Mouse (Mus musculus) urinary bladder, adult 2 months (tissue): ENCODE results near the gene Kif26b. TPM values are rescaled to one million over a fixed set of nuclear protein-coding genes. Genes with fewer than 3 reads are reported as not detected.

Experiments
- DNase-seq: peaks from one replicate; pipeline ENCODE4 v3.0.0; 2022; ENCODE audit warnings: low spot score
- polyA plus RNA-seq: library from polyadenylated mRNA; depleted of rRNA; stranded (reverse); fragments of >200 nt; gene quantifications from 2 replicates; pipeline ENCODE4 v1.2.3, GENCODE M21; 2012

Gene Kif26b
- polyA plus RNA-seq, 1 experiment = 1.4 TPM

DNA sequence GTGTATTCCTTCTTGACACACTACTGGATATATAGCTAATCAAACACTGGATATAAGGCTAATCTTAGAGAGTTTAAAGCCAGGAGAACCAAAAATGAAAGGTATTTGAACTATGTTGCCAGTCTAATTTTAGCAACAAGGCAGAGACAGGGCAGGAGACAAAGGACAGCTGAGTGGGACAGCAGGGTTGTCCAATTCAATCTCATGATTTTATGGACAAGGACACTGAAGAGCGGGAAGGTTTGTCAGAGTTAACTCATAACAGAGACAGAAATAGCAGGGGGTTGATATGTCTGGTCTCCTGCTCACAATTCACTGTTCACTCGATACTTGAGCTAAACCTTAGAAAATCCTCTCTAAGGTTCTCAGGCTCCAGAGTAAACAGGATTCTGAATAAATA is 187.5 kb downstream of the Kif26b start:
- DNase-seq = no peak

DNA sequence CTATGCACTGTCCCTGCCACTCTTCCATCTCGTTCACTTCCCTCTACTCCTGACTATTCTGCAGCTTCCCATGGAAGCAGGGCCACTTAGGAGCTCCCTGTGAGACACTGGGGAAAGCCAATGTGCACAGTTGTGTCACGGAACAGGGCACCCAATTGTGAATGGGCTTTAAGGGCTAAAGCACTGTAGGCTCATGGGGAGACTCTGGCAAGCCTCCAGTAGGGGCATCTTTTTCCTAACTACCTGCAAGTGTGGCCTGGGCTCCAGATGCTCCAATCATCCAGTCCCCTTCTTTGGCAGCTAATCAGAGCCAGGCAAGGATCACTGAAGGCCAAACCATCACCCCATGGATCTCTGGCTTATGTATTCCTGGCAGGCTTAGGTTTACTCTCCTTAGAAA is 191.9 kb downstream of the Kif26b start:
- DNase-seq = no peak

DNA sequence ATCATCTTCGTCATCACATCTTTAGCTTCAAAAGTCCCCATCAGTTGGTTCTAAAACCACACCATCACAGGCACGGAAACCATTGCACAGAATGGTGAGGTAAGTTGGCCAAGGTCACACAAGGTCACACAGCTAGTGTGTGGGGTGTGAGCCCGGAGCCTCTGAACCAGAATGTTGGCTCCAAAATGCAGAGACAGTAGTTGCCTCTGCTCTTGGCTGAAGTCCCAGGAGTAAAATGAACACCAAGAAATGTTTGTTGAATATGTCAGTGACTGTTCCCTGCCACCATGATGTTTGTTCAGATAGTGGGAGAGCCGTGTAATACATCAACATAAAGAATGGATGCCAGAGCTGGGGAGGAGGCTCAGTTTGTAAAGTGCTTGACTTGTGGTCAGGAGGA is 193.9 kb downstream of the Kif26b start:
- DNase-seq = no peak

DNA sequence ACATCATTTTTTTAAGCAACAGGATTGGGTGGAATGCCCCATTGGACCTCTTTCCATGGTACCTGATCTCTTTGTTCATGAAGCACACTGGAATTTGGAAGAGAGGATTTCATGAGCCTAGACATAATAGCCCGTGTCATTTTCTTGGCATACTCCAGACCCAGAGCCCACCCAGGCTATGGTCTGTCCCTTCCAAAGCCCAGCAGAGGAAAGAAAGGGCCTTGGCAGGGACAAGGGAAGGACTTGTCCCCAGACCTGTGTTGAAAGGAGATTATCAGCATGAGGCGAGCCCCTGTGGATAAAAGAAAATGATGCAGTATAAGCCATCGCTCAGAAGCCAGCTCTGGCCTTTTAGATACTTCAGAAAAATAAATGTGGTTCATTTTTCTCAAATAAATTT is 196.6 kb downstream of the Kif26b start:
- no peak for DNase-seq

DNA sequence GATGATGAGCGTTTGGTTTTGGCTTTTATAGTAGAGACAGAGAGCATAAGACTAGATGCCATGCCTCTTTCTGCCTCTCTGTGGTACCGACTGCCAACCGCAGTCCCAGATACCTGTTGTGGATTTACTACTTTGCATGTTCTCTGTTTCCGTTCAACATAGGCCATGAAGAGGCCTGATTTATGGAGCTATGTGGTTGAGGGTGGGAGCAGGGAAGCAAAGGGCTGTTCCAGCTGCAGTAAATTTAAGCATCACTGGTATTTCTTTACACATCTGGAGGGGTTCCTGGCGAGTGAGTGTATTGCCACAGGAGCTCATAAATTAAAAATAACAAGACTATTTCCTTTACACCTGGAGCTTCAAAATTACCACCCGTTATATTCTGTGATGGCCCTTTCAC is 199.3 kb downstream of the Kif26b start:
- DNase-seq = no peak

DNA sequence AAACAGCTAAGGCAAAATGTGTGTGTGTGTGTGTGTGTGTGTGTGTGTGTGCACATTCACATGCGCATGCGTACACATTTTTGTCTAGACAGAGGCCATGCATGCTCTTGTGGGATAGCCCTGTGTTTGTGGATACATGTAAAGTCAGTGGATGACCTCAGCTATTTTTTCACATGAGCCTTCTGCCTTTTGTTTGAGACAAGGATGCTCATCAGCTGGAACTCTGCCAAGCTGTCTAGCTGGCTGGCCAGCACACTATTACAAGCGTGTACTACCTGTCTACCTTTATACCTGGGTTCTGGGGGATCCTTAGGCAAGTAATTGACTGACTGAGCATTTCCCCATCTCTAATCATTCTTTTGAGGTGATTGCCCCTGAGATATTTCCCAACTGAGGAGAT is 201.3 kb downstream of the Kif26b start:
- DNase-seq = no peak

DNA sequence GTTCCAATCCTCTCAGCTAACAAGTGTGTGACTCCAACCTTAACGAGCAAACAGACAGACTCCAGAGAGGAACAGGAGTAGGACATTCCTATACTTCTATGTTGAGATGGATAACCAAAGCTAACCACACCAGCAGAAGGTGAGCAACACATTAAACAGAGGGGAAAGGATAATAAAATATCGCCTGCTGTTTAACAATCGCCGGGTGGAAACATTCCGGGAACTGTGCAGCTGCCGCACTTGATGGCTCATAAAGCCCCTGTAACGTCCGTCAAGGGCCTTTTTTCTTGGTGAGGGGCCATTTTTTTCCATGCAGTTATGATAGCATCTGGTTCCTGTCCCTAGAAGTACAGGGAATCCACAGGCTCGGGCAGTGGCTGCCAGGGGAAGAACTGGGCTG is 204.1 kb downstream of the Kif26b start:
- DNase-seq = no peak

DNA sequence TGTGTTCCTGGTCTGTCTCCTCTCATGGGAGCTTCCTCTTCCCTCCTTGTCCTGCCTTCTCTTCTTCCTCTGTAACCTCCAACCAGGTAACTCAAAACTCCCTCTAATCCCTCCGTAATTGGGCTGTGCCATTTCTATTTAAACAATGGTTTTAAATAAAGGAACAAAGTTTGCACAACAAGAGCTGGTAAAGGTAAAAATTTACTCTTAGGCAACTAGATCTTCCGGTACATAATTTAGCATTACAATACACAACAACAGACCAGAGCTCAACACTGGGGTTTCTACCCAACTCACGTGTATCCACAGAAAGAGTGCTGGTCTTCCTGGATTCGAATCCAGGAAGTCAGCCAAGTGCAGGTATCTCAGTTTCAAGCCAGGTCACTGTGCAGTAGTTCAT is 205.7 kb downstream of the Kif26b start:
- DNase-seq = no peak

DNA sequence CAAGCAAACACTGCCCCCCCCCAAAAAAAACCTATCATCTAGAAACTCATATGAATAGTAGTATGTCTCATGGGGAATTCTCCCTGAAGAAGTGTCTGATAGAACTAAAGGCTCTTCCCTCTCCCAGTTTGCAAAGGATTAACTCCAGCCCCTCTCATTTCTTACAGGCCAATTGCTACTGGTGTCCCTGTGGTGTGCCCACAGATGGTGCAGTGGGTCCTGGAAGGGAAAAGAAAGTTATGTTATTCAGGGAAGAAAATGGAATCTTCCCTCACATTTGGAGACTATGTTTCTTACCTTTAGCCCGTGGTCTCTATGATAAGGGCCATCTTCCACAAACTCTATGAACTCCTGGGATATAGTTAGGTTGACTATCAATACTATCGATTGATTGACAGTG is 208.0 kb downstream of the Kif26b start:
- no peak for DNase-seq

DNA sequence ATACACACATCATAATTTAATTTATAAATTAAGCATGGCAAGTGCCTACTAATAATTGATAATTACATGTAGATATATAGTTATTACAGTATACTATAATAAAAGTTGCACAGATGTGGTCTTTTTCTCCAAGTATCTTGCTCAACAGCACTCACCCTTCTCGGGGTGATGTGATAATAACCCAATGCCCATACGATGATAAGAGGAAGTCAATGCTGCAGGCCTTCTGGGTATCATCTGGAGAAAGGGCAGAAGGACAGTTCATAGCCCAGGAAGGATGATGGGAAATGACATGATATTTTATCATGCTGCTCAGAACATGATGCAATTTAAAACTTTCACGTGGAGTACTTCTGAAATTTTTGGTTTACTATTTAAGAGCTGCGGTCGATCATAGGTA is 214.9 kb downstream of the Kif26b start:
- DNase-seq = no peak

DNA sequence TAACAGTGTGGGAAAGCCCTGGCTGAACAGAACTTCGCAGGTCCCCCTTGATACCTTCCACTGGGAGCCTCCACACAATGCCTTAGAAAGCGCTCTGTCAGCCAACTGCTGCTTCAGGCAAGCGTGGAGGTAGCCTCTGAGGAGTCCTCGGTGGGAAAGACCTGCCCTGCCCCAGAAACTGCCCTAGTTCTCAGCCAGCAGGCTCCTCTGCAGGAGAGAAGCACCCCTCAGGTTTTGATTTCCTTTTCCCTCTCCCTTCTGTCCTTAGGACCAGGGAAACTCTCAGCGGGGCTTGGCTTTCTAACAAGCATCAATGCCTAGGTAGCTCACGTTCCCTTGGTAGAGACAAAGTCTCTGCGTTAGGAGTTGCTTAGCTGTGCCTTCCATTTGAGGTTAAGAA is 215.6 kb downstream of the Kif26b start:
- DNase-seq = no peak

DNA sequence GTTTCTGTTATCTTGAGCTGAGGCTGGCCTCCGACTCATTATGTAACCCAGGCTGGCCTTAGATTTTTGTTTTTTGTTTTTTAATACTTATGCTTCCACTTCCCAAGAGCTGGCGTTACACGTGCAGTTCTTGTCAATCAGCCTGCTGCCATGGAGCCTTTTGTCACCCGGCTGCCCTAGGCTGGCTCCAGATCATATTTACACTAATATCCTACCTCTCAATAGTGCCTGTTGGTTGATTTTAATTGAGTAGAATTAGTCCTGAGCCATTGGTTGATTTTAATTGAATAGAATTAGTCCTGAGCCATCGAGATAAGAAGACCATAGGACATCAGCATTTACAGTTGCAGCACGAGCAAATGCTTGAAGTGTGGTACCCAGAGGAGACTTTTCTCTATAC is 216.0 kb downstream of the Kif26b start:
- no peak for DNase-seq

DNA sequence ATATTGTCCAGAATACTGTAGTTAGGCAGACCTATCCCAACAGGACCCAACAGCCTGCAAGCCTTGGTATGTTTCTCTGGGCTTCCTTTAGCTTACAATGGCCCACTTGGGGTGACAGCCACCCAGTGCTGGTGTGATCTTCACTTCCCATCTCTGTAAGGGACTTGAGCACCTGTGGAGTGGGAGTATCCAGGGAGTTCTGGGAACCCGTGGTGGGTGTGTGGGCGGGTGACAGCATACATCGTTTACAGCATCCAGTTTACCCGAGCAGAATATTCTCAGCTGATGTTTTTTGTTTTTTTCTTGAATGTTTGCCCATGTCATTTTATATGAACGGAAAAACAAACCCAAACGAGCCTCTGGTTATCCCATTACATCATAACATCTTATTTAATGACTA is 216.5 kb downstream of the Kif26b start:
- DNase-seq = no peak

DNA sequence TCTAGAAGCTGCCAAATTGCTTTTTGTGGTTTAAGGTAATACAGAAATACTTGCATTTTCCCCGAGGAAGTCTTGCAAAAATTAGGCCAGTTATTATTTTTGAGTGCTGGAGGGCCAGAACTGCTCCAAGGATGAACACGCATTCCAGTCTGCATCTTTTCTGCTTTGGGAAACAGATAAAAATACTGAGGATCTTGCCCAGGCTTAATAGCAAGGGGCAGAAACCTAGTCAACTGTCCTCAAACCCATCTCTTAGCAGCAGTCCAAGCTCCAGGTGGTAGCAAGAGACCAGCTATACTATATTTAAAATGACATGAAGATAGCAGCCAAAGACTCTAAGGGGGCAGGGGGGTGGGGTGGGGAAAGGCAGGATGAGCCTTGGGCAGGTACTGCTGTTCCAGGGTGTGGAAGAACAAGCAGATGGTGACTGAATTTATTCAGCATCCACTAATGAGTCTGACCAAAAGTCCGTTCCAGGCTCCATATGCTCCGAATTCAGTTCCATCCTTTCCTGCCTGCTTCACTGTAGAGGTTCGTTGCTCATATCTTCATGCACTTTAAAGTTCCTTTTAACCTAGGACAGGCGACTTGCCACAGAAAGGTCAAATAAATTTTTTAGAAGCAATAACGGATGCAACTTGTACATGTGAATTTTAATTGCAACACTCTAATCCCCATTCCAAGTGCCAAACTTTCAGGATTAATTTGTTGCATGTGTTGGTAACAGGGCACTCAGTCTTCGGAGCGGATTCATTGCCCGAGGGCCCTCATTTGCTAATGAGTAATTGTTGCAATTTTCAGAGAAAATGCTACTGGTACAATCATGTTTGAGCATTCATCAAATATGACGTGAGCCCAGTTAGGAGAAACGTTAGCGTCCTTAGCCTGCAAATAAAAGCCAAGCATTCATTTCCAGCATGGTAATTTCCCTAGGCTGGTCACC is 218.6 kb downstream of the Kif26b start:
- DNase-seq = no peak

DNA sequence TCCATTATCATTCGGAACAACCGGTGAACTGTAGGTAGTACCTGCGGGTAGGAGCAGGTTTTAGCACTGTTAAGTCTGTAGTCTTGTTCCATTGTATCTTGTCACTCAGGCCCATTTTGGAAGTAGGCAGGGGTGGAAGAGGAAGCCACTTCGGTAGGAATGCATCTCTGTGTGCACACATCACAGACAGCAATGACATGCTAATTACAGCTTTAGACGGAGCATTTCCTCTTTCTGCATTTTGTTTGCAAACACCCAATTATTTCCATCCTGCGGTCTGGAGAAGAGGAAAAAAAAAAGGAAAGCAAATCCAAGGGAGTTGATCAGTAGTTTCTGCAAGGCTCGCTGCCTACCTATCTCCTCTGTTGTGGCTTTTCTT is 219.3 kb downstream of the Kif26b start:
- DNase-seq = no peak

DNA sequence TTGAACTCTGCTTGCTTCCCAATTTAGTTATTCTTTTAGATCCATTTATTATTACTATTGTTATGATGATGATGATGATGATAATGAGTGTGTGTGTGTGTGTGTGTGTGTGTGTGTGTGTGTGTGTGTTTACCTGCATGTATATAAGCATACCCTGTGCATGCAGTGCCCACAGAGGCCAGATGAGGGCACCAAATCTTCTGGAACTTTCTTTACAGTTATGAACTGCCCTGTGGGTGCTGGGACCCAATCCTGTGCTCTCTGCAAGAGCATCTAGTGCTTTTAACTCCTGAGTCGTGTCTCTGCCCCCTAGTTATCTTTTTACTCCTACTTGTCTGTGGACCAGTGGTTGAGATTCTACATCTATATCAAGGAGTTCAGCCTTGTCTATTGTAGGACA is 219.7 kb downstream of the Kif26b start:
- no peak for DNase-seq

DNA sequence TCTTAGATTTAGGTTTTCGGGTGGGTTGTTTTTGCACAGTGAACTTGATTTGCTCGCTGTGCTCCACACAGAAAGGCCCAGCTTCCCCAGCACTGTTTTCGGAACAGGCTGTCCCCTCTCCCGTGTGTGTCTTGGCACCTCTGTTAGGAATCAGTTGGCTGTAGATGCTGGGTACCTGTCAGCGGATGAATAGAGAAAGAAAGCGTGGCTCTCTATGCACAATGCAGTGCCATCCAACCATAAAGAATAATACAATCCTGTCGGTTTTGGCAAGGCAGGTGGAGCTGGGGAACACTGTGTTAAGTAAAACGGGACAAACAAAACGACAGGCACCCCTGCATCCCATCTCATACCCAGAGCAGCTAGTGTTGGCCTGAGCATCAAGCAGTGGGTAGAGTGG is 220.9 kb downstream of the Kif26b start:
- DNase-seq = no peak

DNA sequence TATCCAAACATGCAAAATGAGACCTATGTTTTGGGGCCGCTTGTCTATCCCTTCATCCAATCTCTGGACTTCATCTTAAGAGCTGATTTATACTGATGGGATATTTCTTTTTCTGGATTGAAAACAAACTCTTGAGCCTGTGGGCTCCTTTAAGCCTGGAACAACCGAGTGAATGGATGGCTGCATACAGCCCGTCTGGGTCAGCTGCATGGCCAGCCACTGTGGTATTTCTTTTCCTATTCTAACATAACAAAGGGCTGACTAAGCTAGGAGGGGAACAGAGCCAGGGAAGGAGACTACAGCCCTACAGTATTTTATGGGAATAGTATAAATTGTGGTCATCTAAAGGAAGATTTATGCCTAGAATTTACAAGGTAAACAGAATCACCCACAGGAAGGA is 229.5 kb downstream of the Kif26b start:
- no peak for DNase-seq

DNA sequence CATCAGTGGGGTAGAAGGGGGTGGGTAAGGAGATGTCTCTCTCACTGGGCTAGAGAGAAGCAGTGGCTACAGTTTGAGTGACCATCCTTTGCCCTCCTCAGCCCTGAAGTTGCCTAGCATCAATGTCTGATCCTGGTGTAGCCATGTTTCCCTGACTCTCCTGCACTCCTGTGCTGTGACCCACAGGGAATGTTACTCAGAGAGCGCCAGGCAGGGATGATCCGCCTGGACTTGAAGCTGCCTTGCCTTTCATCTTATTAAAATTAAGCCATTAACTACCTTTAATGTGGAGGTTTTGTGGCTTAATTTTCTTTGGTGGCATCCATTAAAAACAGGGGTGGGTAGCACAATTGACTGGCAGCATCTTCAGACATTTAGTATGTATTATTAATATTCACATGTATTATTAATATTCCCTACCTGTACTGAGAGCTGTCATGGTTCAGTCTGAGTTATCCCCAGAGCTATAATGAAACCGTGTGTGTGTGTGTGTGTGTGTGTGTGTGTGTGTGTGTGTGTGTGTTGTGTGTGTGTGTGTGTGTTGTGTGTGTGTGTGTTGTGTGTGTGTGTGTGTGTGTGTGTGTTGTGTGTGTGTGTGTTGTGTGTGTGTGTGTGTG is 233.3 kb downstream of the Kif26b start:
- no peak for DNase-seq

DNA sequence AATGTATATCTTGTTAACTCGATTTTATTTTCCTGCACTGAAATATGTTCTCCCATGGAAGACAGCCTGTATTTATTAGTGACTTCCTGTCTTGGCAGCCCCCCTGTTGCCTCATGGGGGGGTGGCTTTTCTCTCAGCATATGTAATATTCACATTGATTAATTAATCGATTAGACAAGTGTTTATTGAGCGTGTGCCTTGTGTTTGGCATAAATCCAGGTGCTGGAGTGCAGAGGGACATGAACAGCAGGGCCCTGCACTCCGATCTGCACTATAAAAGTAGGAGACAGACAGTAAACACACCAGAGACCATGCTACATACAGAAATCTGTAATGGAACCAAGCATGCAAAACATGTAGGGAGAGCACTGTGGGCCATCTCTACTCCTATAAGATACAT is 236.0 kb downstream of the Kif26b start:
- no peak for DNase-seq

DNA sequence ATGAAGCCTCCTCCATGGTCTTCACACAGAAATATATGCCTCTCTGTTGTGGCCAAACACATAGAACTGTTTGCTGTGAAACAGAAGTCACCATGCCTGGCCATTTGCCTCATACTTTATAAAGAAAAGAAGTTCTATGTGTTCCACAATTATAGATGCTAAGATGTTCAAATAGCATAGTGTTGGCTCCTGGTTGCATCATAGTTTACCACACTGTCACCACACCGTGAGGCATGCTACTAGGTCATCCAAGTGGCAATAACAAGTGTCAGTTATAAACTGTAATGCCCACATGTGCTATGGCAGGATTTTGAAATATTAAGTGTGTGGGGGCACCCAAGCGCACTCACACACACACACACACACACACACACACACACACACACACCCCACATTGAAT is 236.7 kb downstream of the Kif26b start:
- no peak for DNase-seq

DNA sequence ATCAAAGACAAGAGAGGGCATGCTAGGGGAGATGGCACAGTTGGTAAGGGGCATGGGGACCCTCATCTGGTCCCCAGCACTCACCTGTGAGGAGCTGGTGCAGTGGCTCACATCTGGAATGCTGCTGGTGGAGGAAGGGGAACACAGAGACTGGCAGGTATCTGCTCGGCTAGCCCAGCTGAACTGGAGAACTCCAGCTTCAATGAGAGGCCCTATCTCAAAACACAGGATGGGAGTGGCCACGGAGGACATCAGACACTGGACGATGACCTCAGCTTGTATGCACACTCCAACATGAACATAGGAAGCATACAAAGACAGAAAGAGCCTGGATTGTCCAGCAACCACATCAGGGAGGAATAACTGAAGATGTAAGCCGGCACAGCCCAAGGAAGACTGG is 240.1 kb downstream of the Kif26b start:
- DNase-seq = no peak

DNA sequence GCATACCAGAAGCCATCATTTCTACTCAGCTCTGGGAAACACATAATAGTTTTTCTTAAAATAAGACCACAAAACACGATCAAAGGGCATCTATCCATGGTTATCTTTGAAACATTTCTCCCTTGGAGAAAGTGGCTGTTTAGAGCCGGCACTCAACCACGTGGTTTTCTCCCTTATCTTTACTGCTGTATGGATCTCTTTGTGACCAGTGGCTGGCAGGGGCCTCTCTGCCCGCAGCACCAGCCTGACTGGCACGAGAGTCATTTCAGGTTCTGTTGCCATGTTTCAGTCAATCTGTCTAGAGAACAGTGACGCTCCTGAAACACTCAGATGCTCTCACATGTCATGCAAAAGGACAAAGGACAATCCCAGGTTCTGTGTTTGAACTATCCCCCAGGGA is 241.1 kb downstream of the Kif26b start:
- no peak for DNase-seq
